Mouse (Mus musculus) CH12.LX (cell line): ENCODE data around the gene Rhox2h.

ENCODE experiments used
- CHD2 ChIP-seq: IDR thresholded peaks from 2 replicates; pipeline ENCODE4 v1.6.1; 2011; ENCODE audit warnings: low read length, improper control_type of control experiment
- CTCF ChIP-seq, 2 experiments: IDR thresholded peaks in 1 of 2; conservative IDR thresholded peaks in 1 of 2; 2 replicates each; pipeline ENCODE4 v1.5.1; 2011 to 2012; ENCODE audit warnings: low read depth in 2 of 2, low read length in 2 of 2, improper control_type of control experiment in 1 of 2, inconsistent platforms in 1 of 2, mild to moderate bottlenecking in 1 of 2, moderate library complexity in 1 of 2
- E2F4 ChIP-seq: IDR thresholded peaks from 2 replicates; pipeline ENCODE4 v1.6.1; 2011; ENCODE audit warnings: low read depth, low read length, improper control_type of control experiment; ENCODE audit not compliant: insufficient replicate concordance
- EP300 ChIP-seq: IDR thresholded peaks from 2 replicates; pipeline ENCODE4 v1.6.1; 2011; ENCODE audit warnings: low read length, improper control_type of control experiment
- KAT2A ChIP-seq: IDR thresholded peaks from 2 replicates; pipeline ENCODE4 v1.6.1; 2012; ENCODE audit warnings: low read length, improper control_type of control experiment, inconsistent platforms; ENCODE audit not compliant: insufficient replicate concordance
- NELFE ChIP-seq: IDR thresholded peaks from 2 replicates; pipeline ENCODE4 v1.6.1; 2011; ENCODE audit warnings: low read depth, low read length, improper control_type of control experiment
- NRF1 ChIP-seq: IDR thresholded peaks from 2 replicates; pipeline ENCODE4 v1.6.1; 2014; ENCODE audit warnings: low read depth, mild to moderate bottlenecking, inconsistent platforms, low read length, improper control_type of control experiment, moderate library complexity
- POLR2A ChIP-seq: IDR thresholded peaks from 2 replicates; pipeline ENCODE4 v1.6.1; 2011; ENCODE audit warnings: low read depth, mild to moderate bottlenecking, improper control_type of control experiment, low read length
- TCF12 ChIP-seq: IDR thresholded peaks from 2 replicates; pipeline ENCODE4 v1.6.1; 2014; ENCODE audit warnings: low read depth, mild to moderate bottlenecking, inconsistent platforms, low read length, improper control_type of control experiment
- UBTF ChIP-seq: IDR thresholded peaks from 2 replicates; pipeline ENCODE4 v1.6.1; 2012; ENCODE audit warnings: low read depth, mild to moderate bottlenecking, inconsistent platforms, low read length, improper control_type of control experiment, moderate library complexity
- USF1 ChIP-seq: IDR thresholded peaks from 2 replicates; pipeline ENCODE4 v1.6.1; 2014; ENCODE audit warnings: low read depth, mild to moderate bottlenecking, inconsistent platforms, low read length, improper control_type of control experiment

DNA sequence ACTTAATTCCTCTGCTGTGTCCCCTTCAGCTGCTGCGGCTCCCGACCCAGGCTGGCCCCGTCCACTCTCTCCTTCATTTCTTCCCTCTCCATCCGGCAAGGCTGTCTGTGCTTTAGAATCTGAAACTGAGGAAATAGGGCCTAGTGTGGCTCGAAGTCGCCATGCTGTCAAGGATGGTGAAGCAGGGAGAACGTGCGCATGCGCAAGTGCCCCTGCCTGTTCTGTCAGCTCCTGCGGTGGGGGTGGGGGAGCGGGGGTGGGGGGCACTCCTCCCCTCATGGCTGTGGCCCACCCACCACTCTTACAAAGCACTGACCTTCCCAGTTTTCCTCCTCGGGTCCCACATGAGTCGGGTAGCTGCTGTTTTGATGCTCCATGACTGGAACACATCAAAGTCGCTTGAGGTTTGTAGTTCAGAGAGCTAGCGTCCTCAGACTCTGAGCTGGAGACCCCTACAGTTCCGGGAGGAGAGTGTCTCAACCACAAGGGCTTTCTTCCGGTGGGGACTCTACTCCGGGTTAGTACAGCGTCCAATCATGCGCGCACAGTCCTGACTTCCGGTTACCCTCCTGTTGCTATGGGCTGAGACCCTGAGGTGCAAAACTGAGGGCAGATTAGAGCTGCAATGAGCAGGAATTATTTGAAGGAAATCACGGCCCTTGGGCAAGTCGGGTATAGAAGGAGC is 10.1 kb upstream of the Rhox2h start:
- TF ChIP-seq NRF1 (no peak), UBTF (no peak), POLR2A (no peak), CTCF (conservative IDR thresholded peaks at IDR 0.05 in 1 of 2, IDR thresholded peaks at IDR 0.05 in 1 of 2; ENCODE audit: low read depth in 2 of 2, low read length in 2 of 2) (no peak), KAT2A (no peak), USF1 (no peak), EP300 (no peak), NELFE (no peak), E2F4 (no peak), CHD2 (no peak), TCF12 (no peak)
